18 mouse cellular contexts compared by ENCODE assay signal in the genomic region with DNA sequence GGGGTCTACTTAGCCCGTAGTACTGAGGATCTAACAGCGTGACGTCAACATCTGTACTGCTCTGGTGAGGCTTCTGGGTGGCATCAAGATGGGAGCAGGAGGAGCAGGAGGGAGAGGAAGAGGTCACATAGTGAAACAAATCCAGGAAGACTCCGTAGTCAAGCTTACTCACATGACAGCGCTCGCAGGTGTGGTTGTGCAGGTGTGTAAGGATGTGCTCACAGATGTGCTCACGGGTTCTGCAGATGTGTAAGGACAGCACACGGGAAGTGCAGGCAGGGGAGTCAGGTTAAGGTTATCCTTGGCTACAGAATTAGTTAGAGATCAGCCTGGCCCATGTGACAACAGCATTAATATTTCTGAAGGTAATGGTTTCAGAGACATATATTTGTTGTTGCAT. TPM values are rescaled to one million over a fixed set of nuclear protein-coding genes. Genes with fewer than 3 reads are reported as not detected.
"Had no signal": no experiment of that assay in that cellular context is flagged by ENCODE, and none has a peak within 500 bp of the region (broad histone marks: within the 10 kb centered on the region; RNA-seq: fewer than 3 reads in every experiment).

No protein-coding gene starts in this region.

- DNase-seq: gastrocnemius, adult 2 months; gastrocnemius, postnatal 10 days; gastrocnemius, postnatal 25 days; heart, postnatal 14 days; heart, postnatal 4 days; kidney, adult 18-20 months; kidney, adult 8-10 months; kidney, postnatal 10 days; kidney, postnatal 25 days; kidney, postnatal 4 days had no signal

RNA-seq across cellular contexts. Expression of gene Slc6a16, which starts 12.9 kb away (rescaled TPM):
- total RNA-seq: gastrocnemius, adult 2 months; gastrocnemius, postnatal 10 days; gastrocnemius, postnatal 25 days; gastrocnemius, postnatal 4 days; granulocyte monocyte progenitor cell, adult 5-6 weeks; heart, adult 8-10 months; heart, postnatal 14 days had no signal

RNA-seq across cellular contexts. Expression of gene Slc6a21, which starts 23.5 kb away (rescaled TPM):
- total RNA-seq: gastrocnemius, adult 2 months; gastrocnemius, postnatal 10 days; gastrocnemius, postnatal 25 days; gastrocnemius, postnatal 4 days; granulocyte monocyte progenitor cell, adult 5-6 weeks; heart, adult 8-10 months; heart, postnatal 14 days; heart, postnatal 4 days; layer of hippocampus, adult 2 months; layer of hippocampus, postnatal 10 days; layer of hippocampus, postnatal 25 days; left cerebral cortex, postnatal 36 days; liver, adult 2 months had no signal

RNA-seq across cellular contexts. Expression of gene Tead2, which starts 38.3 kb away (rescaled TPM):
- total RNA-seq: granulocyte monocyte progenitor cell, adult 5-6 weeks had no signal

RNA-seq across cellular contexts. Expression of gene Dkkl1, which starts 41.9 kb away (rescaled TPM):
- total RNA-seq: gastrocnemius, adult 2 months; gastrocnemius, postnatal 10 days; gastrocnemius, postnatal 25 days; gastrocnemius, postnatal 4 days; heart, adult 8-10 months; heart, postnatal 14 days; heart, postnatal 4 days; liver, adult 2 months had no signal
